Mouse (Mus musculus) heart, postnatal 36 days (tissue): ENCODE measurements around the gene Nop56. TPM values are rescaled to one million over a fixed set of nuclear protein-coding genes. Genes with fewer than 3 reads are reported as not detected.

Experiments used
- DNase-seq, 2 experiments: peaks; one replicate each; pipeline ENCODE4 v3.0.0; 2021 to 2022
- intact Hi-C: fragments of 180-260 bp; cut with DNase I; formaldehyde crosslinking; loops from one replicate; pipeline ENCODE4 v1.15.1; 2025
- total RNA-seq, 2 experiments: library from RNA; stranded (reverse); gene quantifications; 2 replicates each; pipeline ENCODE4 v1.2.3; 2021

The Nop56 gene
- total RNA-seq, 2 experiments from 2014 or later = 31.6 to 36.7 TPM

GRCm38 (mm10) chr2:130294218-130294935, 20.1 kb downstream of the Nop56 start:
- intact Hi-C loops = no loop called here
- no peak for DNase-seq

GRCm38 (mm10) chr2:130294936-130295277, 20.7 kb downstream of the Nop56 start, which contains the start of gene Ebf4:
TSS of gene Ebf4 (plus strand) at chr2:130295169.
- peak in 1 of 2 experiments; percentile 61 for DNase-seq
- intact Hi-C loops = loop anchor here (1.0 kb wide), 1 partner anchor 116 kb away; no protein-coding TSS in a partner anchor

- intact Hi-C loops = loop anchor here (1.0 to 2.0 kb wide), 2 partner anchors 67 to 116 kb away; no protein-coding TSS in a partner anchor
- peak; percentile 45 to 63 for DNase-seq
Measured at GRCm38 (mm10) chr2:130295331-130296133, 21.3 kb downstream of the Nop56 start.

GRCm38 (mm10) chr2:130296134-130296745, 22.0 kb downstream of the Nop56 start:
- intact Hi-C loops = loop anchor here (2.0 kb wide), 1 partner anchor 67 kb away; no protein-coding TSS in a partner anchor
- DNase-seq = no peak

GRCm38 (mm10) chr2:130297580-130297979, 23.4 kb downstream of the Nop56 start:
- intact Hi-C loops = loop anchor here (2.0 kb wide), 1 partner anchor 65 kb away; no protein-coding TSS in a partner anchor
- no peak for DNase-seq

GRCm38 (mm10) chr2:130303014-130303413, 28.8 kb downstream of the Nop56 start:
- no peak for DNase-seq
- intact Hi-C loops = no loop called here

GRCm38 (mm10) chr2:130327057-130327456, 52.8 kb downstream of the Nop56 start:
- intact Hi-C loops = no loop called here
- no peak for DNase-seq

Other genes with a start within 250 kb of the Nop56 start
- gene Tgm6, start 162.0 kb upstream of the Nop56 start, total RNA-seq = not detected
- gene Snrpb, start 95.0 kb upstream of the Nop56 start, total RNA-seq = 100 to 1,000 TPM; 138 to 147 TPM
- gene Tmc2, start 79.2 kb upstream of the Nop56 start, total RNA-seq = not detected
- 100 to 1,000 TPM; 794 to 801 TPM for gene Idh3b, start 10.1 kb downstream of the Nop56 start, total RNA-seq
- gene Ebf4, start 20.7 kb downstream of the Nop56 start, total RNA-seq = under 1 TPM; 0.47 to 0.60 TPM
- 1 to 10 TPM; 3.4 to 4.7 TPM for gene Cpxm1, start 123.1 kb downstream of the Nop56 start, total RNA-seq
- not detected for gene Gm28372, start 130.8 kb downstream of the Nop56 start, total RNA-seq
- gene 1700020A23Rik, start 130.8 kb downstream of the Nop56 start, total RNA-seq = not detected
- gene Tmem239, start 132.0 kb downstream of the Nop56 start, total RNA-seq = not detected
- 10 to 100 TPM; 25.2 to 30.7 TPM for gene Vps16, start 149.9 kb downstream of the Nop56 start, total RNA-seq
- 1 to 10 TPM; 4.9 to 5.3 TPM for gene Pced1a, start 150.3 kb downstream of the Nop56 start, total RNA-seq
- 10 to 100 TPM; 48.6 to 49.0 TPM for gene Ptpra, start 175.8 kb downstream of the Nop56 start, total RNA-seq